Mouse (Mus musculus) limb, embryonic 14.5 days (tissue): ENCODE measurements at regions not wholly inside any gene's neighbourhood (a gene's known extent, or its start where the extent isn't known, plus 50 kb on each side); places are given as distances from the start of the nearest gene placed in this dataset.

Experiments used
- ATAC-seq: fragments of 200-750 bp; cut with Nextera tagmentation; 2 replicates; pipeline ENCODE4 v1.8.0; 2017; ENCODE audit warnings: low read depth, moderate number of reproducible peaks, moderate TSS enrichment; ENCODE audit not compliant: low FRiP score
- DNase-seq: peaks from one replicate; pipeline ENCODE4 v3.0.0-alpha.2; 2015; ENCODE audit warnings: low spot score
- H3K27ac ChIP-seq: fragments of 300-500 bp; sonication (generic); replicated peaks from 2 replicates; pipeline ENCODE4 v1.5.1; 2014; ENCODE audit warnings: low read depth, mild to moderate bottlenecking, low read length, moderate library complexity, mixed read lengths
- H3K27me3 ChIP-seq: fragments of 300-500 bp; sonication (generic); 2 replicates; pipeline ENCODE4 v1.6.1; 2014; ENCODE audit warnings: low read length, mixed read lengths; ENCODE audit not compliant: control insufficient read depth, insufficient read depth
- H3K36me3 ChIP-seq: fragments of 300-500 bp; sonication (generic); 2 replicates; pipeline ENCODE4 v1.6.1; 2014; ENCODE audit warnings: mild to moderate bottlenecking, low read length, moderate library complexity, mixed read lengths; ENCODE audit not compliant: control insufficient read depth, insufficient read depth
- H3K4me1 ChIP-seq: fragments of 300-500 bp; sonication (generic); 2 replicates; pipeline ENCODE4 v1.6.1; 2014; ENCODE audit warnings: antibody characterized with exemption, low read length, mixed read lengths; ENCODE audit not compliant: control insufficient read depth, insufficient read depth
- H3K4me2 ChIP-seq: fragments of 300-500 bp; sonication (generic); replicated peaks from 2 replicates; pipeline ENCODE4 v1.6.1; 2014; ENCODE audit warnings: low read depth, mild to moderate bottlenecking, low read length, moderate library complexity; ENCODE audit not compliant: severe bottlenecking
- H3K4me3 ChIP-seq: fragments of 300-500 bp; sonication (generic); replicated peaks from 2 replicates; pipeline ENCODE4 v1.5.1; 2014; ENCODE audit warnings: low read length
- H3K9ac ChIP-seq: fragments of 300-500 bp; sonication (generic); 2 replicates; pipeline ENCODE4 v1.6.1; 2014; ENCODE audit warnings: mild to moderate bottlenecking, low read depth, low read length, moderate library complexity; ENCODE audit not compliant: severe bottlenecking
- H3K9me3 ChIP-seq: fragments of 300-500 bp; sonication (generic); 2 replicates; pipeline ENCODE4 v1.6.1; 2016; ENCODE audit warnings: low read length; ENCODE audit not compliant: control insufficient read depth
- POLR2A ChIP-seq: fragments of 200-500 bp; IDR thresholded peaks from 2 replicates; pipeline ENCODE4 v1.8.0; 2012; ENCODE audit warnings: inconsistent platforms, mild to moderate bottlenecking, moderate library complexity, borderline replicate concordance; ENCODE audit not compliant: insufficient read depth, insufficient read length; ENCODE audit errors: extremely low read depth
- WGBS: fragments of 180-500 bp; shearing (Covaris S2); extraction: QIAGEN DNeasy Blood & Tissue Kit; methylation state at CpG from one replicate; pipeline ENCODE4 v1.1.7; 2014; 5-methylcytosine and 5-hydroxymethylcytosine counted together

- no peak overlapping the region for H3K4me2 ChIP-seq
- H3K4me3 ChIP-seq = no peak overlapping the region
- H3K9ac ChIP-seq = no peak overlapping the region
- H3K36me3 ChIP-seq = no peaks in the 10 kb centered on the region
- ATAC-seq (no peak), DNase-seq (no peak)
- no peaks in the 10 kb centered on the region for H3K9me3 ChIP-seq
- no peak for TF ChIP-seq POLR2A
- no peaks in the 10 kb centered on the region for H3K4me1 ChIP-seq
- H3K27me3 ChIP-seq = no peaks in the 10 kb centered on the region
- no peak overlapping the region for H3K27ac ChIP-seq
These were observed 155.1 kb downstream of the Ccdc71l start for GRCm38 (mm10) chr12:32533641-32534040.

- ATAC-seq (no peak), DNase-seq (no peak)
- Histone ChIP-seq H3K4me1 (no peaks in the 10 kb centered on the region), H3K27ac (no peak overlapping the region), H3K9ac (no peak overlapping the region), H3K4me2 (no peak overlapping the region), H3K9me3 (peaks cover 9% of the 10 kb centered on the region; the same call in 1 of the 2 replicates), H3K4me3 (no peak overlapping the region), H3K27me3 (no peaks in the 10 kb centered on the region), H3K36me3 (no peaks in the 10 kb centered on the region)
- 80% methylated on average over 1 of the region's 1 CpGs for WGBS
- TF ChIP-seq POLR2A = no peak
These were observed 167.0 kb downstream of the Ccdc71l start for GRCm38 (mm10) chr12:32545466-32545865.

- H3K27ac ChIP-seq = no peak overlapping the region
- H3K4me2 ChIP-seq = no peak overlapping the region
- no peak for DNase-seq
- no peak for TF ChIP-seq POLR2A
- no peak overlapping the region for H3K4me3 ChIP-seq
- H3K9me3 ChIP-seq = peaks cover 9% of the 10 kb centered on the region; the same call in 1 of the 2 replicates
- H3K9ac ChIP-seq = no peak overlapping the region
- no peaks in the 10 kb centered on the region for H3K4me1 ChIP-seq
- no peaks in the 10 kb centered on the region for H3K36me3 ChIP-seq
- H3K27me3 ChIP-seq = no peaks in the 10 kb centered on the region
- ATAC-seq = no peak
These were observed 167.9 kb downstream of the Ccdc71l start for GRCm38 (mm10) chr12:32546356-32546755.

- Histone ChIP-seq H3K4me2 (no peak overlapping the region), H3K4me1 (no peaks in the 10 kb centered on the region), H3K27ac (no peak overlapping the region), H3K4me3 (no peak overlapping the region), H3K27me3 (no peaks in the 10 kb centered on the region), H3K36me3 (no peaks in the 10 kb centered on the region), H3K9ac (no peak overlapping the region), H3K9me3 (0 out of 2 replicates have a peak, but pooled peaks cover 3% of the 10 kb centered on the region)
- no peak for TF ChIP-seq POLR2A
- 82% methylated on average over 5 of the region's 5 CpGs for WGBS
- no peak for ATAC-seq
- DNase-seq = no peak
These were observed 175.3 kb downstream of the Ccdc71l start for GRCm38 (mm10) chr12:32553793-32554192.

- Histone ChIP-seq H3K4me1 (no peaks in the 10 kb centered on the region), H3K4me2 (no peak overlapping the region), H3K9me3 (no peaks in the 10 kb centered on the region), H3K27ac (no peak overlapping the region), H3K9ac (no peak overlapping the region), H3K27me3 (no peaks in the 10 kb centered on the region), H3K4me3 (no peak overlapping the region), H3K36me3 (no peaks in the 10 kb centered on the region)
- DNase-seq (no peak), ATAC-seq (no peak)
- 74% methylated on average over 3 of the region's 3 CpGs for WGBS
- TF ChIP-seq POLR2A = no peak
These were observed 189.3 kb downstream of the Ccdc71l start for GRCm38 (mm10) chr12:32567777-32568176.

- Histone ChIP-seq H3K27me3 (no peaks in the 10 kb centered on the region), H3K9me3 (no peaks in the 10 kb centered on the region), H3K36me3 (no peaks in the 10 kb centered on the region), H3K4me3 (no peak overlapping the region), H3K27ac (no peak overlapping the region), H3K4me1 (no peaks in the 10 kb centered on the region), H3K4me2 (no peak overlapping the region), H3K9ac (no peak overlapping the region)
- 85% methylated on average over 6 of the region's 6 CpGs for WGBS
- no peak for ATAC-seq
- no peak for TF ChIP-seq POLR2A
- DNase-seq = no peak
These were observed 202.8 kb downstream of the Ccdc71l start for GRCm38 (mm10) chr12:32581304-32581703.
